Mouse (Mus musculus): ENCODE measurements at regions not wholly inside any gene's neighbourhood (a gene's known extent, or its start where the extent isn't known, plus 50 kb on each side); places are given as distances from the start of the nearest gene placed in this dataset.
"Not testable (repeated sequence)": the region's sequence is repeated elsewhere in the genome, so short reads cannot be mapped to it uniquely, and the experiment has no call there.

- TF ChIP-seq POLR2A (IDR thresholded peaks at IDR 0.05; ENCODE audit: extremely low read depth, insufficient read depth, low read length) (no peak), CTCF (IDR thresholded peaks at IDR 0.05; ENCODE audit: extremely low read depth, insufficient read depth, low read length) (no peak)
- no peak overlapping the region for H3K4me3 ChIP-seq (ENCODE audit: insufficient read depth, low read length)
- no peak overlapping the region for H3K27ac ChIP-seq (ENCODE audit: insufficient read depth, low read length)
- no peaks in the 10 kb centered on the region for H3K4me1 ChIP-seq (ENCODE audit: control insufficient read depth, insufficient read depth, low read length)
These were observed 154.8 kb downstream of the Mat2b start for GRCm38 (mm10) chr11:40540229-40540628.

- TF ChIP-seq POLR2A (IDR thresholded peaks at IDR 0.05; ENCODE audit: extremely low read depth, insufficient read depth, low read length) (no peak), CTCF (IDR thresholded peaks at IDR 0.05; ENCODE audit: extremely low read depth, insufficient read depth, low read length) (no peak)
- no peak overlapping the region for H3K27ac ChIP-seq (ENCODE audit: insufficient read depth, low read length)
- H3K4me3 ChIP-seq (ENCODE audit: insufficient read depth, low read length), result no peak overlapping the region
- no peaks in the 10 kb centered on the region for H3K4me1 ChIP-seq (ENCODE audit: control insufficient read depth, insufficient read depth, low read length)
These were observed 155.2 kb downstream of the Mat2b start for GRCm38 (mm10) chr11:40539776-40540175.

GRCm38 (mm10) chr11:40536236-40536765 lies 158.7 kb downstream of the Mat2b start:
- TF ChIP-seq POLR2A (IDR thresholded peaks at IDR 0.05; ENCODE audit: extremely low read depth, insufficient read depth, low read length) (no peak), CTCF (IDR thresholded peaks at IDR 0.05; ENCODE audit: extremely low read depth, insufficient read depth, low read length) (no peak)
- no peak overlapping the region for H3K4me3 ChIP-seq (ENCODE audit: insufficient read depth, low read length)
- no peaks in the 10 kb centered on the region for H3K4me1 ChIP-seq (ENCODE audit: control insufficient read depth, insufficient read depth, low read length)
- no peak overlapping the region for H3K27ac ChIP-seq (ENCODE audit: insufficient read depth, low read length)

GRCm38 (mm10) chr11:40510325-40511239 lies 184.4 kb downstream of the Mat2b start:
- Histone ChIP-seq H3K27ac (ENCODE audit: insufficient read depth, low read length) (no peak overlapping the region), H3K4me1 (ENCODE audit: control insufficient read depth, insufficient read depth, low read length) (no peaks in the 10 kb centered on the region), H3K4me3 (ENCODE audit: insufficient read depth, low read length) (no peak overlapping the region)
- no peak for TF ChIP-seq CTCF (IDR thresholded peaks at IDR 0.05; ENCODE audit: extremely low read depth, insufficient read depth, low read length)
- no peak for TF ChIP-seq POLR2A (IDR thresholded peaks at IDR 0.05; ENCODE audit: extremely low read depth, insufficient read depth, low read length)

GRCm38 (mm10) chr11:40491599-40491998 lies 203.4 kb downstream of the Mat2b start:
- no peak for TF ChIP-seq CTCF (IDR thresholded peaks at IDR 0.05; ENCODE audit: extremely low read depth, insufficient read depth, low read length)
- TF ChIP-seq POLR2A (IDR thresholded peaks at IDR 0.05; ENCODE audit: extremely low read depth, insufficient read depth, low read length), result no peak
- no peak overlapping the region for H3K27ac ChIP-seq (ENCODE audit: insufficient read depth, low read length)
- H3K4me1 ChIP-seq (ENCODE audit: control insufficient read depth, insufficient read depth, low read length), result no peaks in the 10 kb centered on the region
- no peak overlapping the region for H3K4me3 ChIP-seq (ENCODE audit: insufficient read depth, low read length)

GRCm38 (mm10) chr11:40478171-40478570 lies 216.8 kb downstream of the Mat2b start:
- H3K27ac ChIP-seq (ENCODE audit: insufficient read depth, low read length); H3K4me1 ChIP-seq (ENCODE audit: control insufficient read depth, insufficient read depth, low read length); H3K4me3 ChIP-seq (ENCODE audit: insufficient read depth, low read length): not testable (repeated sequence)

GRCm38 (mm10) chr11:40477294-40477693 lies 217.7 kb downstream of the Mat2b start:
- no peaks in the 10 kb centered on the region for H3K4me1 ChIP-seq (ENCODE audit: control insufficient read depth, insufficient read depth, low read length)
- no peak overlapping the region for H3K27ac ChIP-seq (ENCODE audit: insufficient read depth, low read length)
- no peak for TF ChIP-seq POLR2A (IDR thresholded peaks at IDR 0.05; ENCODE audit: extremely low read depth, insufficient read depth, low read length)
- TF ChIP-seq CTCF (IDR thresholded peaks at IDR 0.05; ENCODE audit: extremely low read depth, insufficient read depth, low read length), result no peak
- no peak overlapping the region for H3K4me3 ChIP-seq (ENCODE audit: insufficient read depth, low read length)

- Histone ChIP-seq H3K4me1 (ENCODE audit: control insufficient read depth, insufficient read depth, low read length) (no peaks in the 10 kb centered on the region), H3K27ac (ENCODE audit: insufficient read depth, low read length) (no peak overlapping the region), H3K4me3 (ENCODE audit: insufficient read depth, low read length) (no peak overlapping the region)
- TF ChIP-seq CTCF (IDR thresholded peaks at IDR 0.05; ENCODE audit: extremely low read depth, insufficient read depth, low read length) (peak; percentile 81), POLR2A (IDR thresholded peaks at IDR 0.05; ENCODE audit: extremely low read depth, insufficient read depth, low read length) (no peak)
These were observed 225.8 kb downstream of the Mat2b start for GRCm38 (mm10) chr11:40469080-40469705.

GRCm38 (mm10) chr11:40456571-40456970 lies 238.4 kb downstream of the Mat2b start:
- TF ChIP-seq POLR2A (IDR thresholded peaks at IDR 0.05; ENCODE audit: extremely low read depth, insufficient read depth, low read length) (no peak), CTCF (IDR thresholded peaks at IDR 0.05; ENCODE audit: extremely low read depth, insufficient read depth, low read length) (no peak)
- Histone ChIP-seq H3K4me3 (ENCODE audit: insufficient read depth, low read length) (no peak overlapping the region), H3K4me1 (ENCODE audit: control insufficient read depth, insufficient read depth, low read length) (no peaks in the 10 kb centered on the region), H3K27ac (ENCODE audit: insufficient read depth, low read length) (no peak overlapping the region)

GRCm38 (mm10) chr11:40454994-40455393 lies 240.0 kb downstream of the Mat2b start:
- not testable (repeated sequence) for H3K27ac ChIP-seq (ENCODE audit: insufficient read depth, low read length); H3K4me3 ChIP-seq (ENCODE audit: insufficient read depth, low read length); H3K4me1 ChIP-seq (ENCODE audit: control insufficient read depth, insufficient read depth, low read length)
